Mouse (Mus musculus): Measurements from ENCODE around the gene Phactr2. TPM values are rescaled to one million over a fixed set of nuclear protein-coding genes. Genes with fewer than 3 reads are reported as not detected.
A peak's percentile ranks its signal among the peaks of the same experiment; 100 is the strongest.

Phactr2 gene
- polyA plus RNA-seq, 1 experiment from 2014 or later: 21.3 TPM

- no peak overlapping the region for H3K4me3 ChIP-seq
- DNase-seq (ENCODE audit: low spot score): no peak
- H3K36me3 ChIP-seq: 0 out of 2 replicates have a peak, but pooled peaks cover 3% of the 10 kb centered on the region
- H3K9me3 ChIP-seq (replicated peaks): no peaks in the 10 kb centered on the region
- H3K27me3 ChIP-seq (ENCODE audit: low read depth, poor library complexity, severe bottlenecking): no peaks in the 10 kb centered on the region
- WGBS: 83% methylated on average over 3 of the region's 3 CpGs
- H3K4me1 ChIP-seq: no peaks in the 10 kb centered on the region
- no peak overlapping the region for H3K27ac ChIP-seq
Measured at GRCm38 (mm10) chr10:13259251-13259650, 215.0 kb downstream of the Phactr2 start.

GRCm38 (mm10) chr10:13256196-13256595 is 218.0 kb downstream of the Phactr2 start:
- no peaks in the 10 kb centered on the region for H3K4me1 ChIP-seq
- no peak overlapping the region for H3K27ac ChIP-seq
- 74% methylated on average over 7 of the region's 7 CpGs for WGBS
- no peak overlapping the region for H3K4me3 ChIP-seq
- DNase-seq (ENCODE audit: low spot score): no peak
- no peaks in the 10 kb centered on the region for H3K27me3 ChIP-seq (ENCODE audit: low read depth, poor library complexity, severe bottlenecking)
- no peaks in the 10 kb centered on the region for H3K9me3 ChIP-seq (replicated peaks)
- H3K36me3 ChIP-seq: peaks cover 10% of the 10 kb centered on the region

- no peak for DNase-seq (ENCODE audit: low spot score)
- Histone ChIP-seq H3K27me3 (ENCODE audit: low read depth, poor library complexity, severe bottlenecking) (no peaks in the 10 kb centered on the region), H3K4me1 (no peaks in the 10 kb centered on the region), H3K27ac (no peak overlapping the region), H3K4me3 (no peak overlapping the region), H3K36me3 (peaks cover 26% of the 10 kb centered on the region), H3K9me3 (replicated peaks) (no peaks in the 10 kb centered on the region)
- WGBS: 76% methylated on average over 2 of the region's 2 CpGs
Measured at GRCm38 (mm10) chr10:13250280-13250679, 223.9 kb downstream of the Phactr2 start.

- DNase-seq (ENCODE audit: low spot score): no peak
- 96% methylated on average over 8 of the region's 8 CpGs for WGBS
- H3K27me3 ChIP-seq (ENCODE audit: low read depth, poor library complexity, severe bottlenecking): no peaks in the 10 kb centered on the region
- no peak overlapping the region for H3K27ac ChIP-seq
- no peak overlapping the region for H3K4me3 ChIP-seq
- no peaks in the 10 kb centered on the region for H3K9me3 ChIP-seq (replicated peaks)
- H3K4me1 ChIP-seq: peaks cover 2% of the 10 kb centered on the region; the same call in 1 of the 2 replicates
- peaks cover 37% of the 10 kb centered on the region for H3K36me3 ChIP-seq
Measured at GRCm38 (mm10) chr10:13249126-13249525, 225.1 kb downstream of the Phactr2 start.

GRCm38 (mm10) chr10:13245714-13246113 is 228.5 kb downstream of the Phactr2 start:
- 67% methylated on average over 6 of the region's 6 CpGs for WGBS
- H3K9me3 ChIP-seq (replicated peaks): no peaks in the 10 kb centered on the region
- peaks cover 4% of the 10 kb centered on the region; the same call in 1 of the 2 replicates for H3K4me1 ChIP-seq
- no peaks in the 10 kb centered on the region for H3K27me3 ChIP-seq (ENCODE audit: low read depth, poor library complexity, severe bottlenecking)
- no peak for DNase-seq (ENCODE audit: low spot score)
- peaks cover 28% of the 10 kb centered on the region for H3K36me3 ChIP-seq
- no peak overlapping the region for H3K27ac ChIP-seq
- H3K4me3 ChIP-seq: no peak overlapping the region

- DNase-seq (ENCODE audit: low spot score): no peak
- Histone ChIP-seq H3K9me3 (replicated peaks) (no peaks in the 10 kb centered on the region), H3K27ac (0 out of 2 replicates have a peak overlapping the region, but pooled peaks have one; percentile 1), H3K4me3 (no peak overlapping the region), H3K4me1 (peaks cover 4% of the 10 kb centered on the region; the same call in 1 of the 2 replicates), H3K27me3 (ENCODE audit: low read depth, poor library complexity, severe bottlenecking) (no peaks in the 10 kb centered on the region), H3K36me3 (peaks cover 31% of the 10 kb centered on the region)
- 27% methylated on average over 3 of the region's 3 CpGs for WGBS
Measured at GRCm38 (mm10) chr10:13244192-13244591, 230.0 kb downstream of the Phactr2 start.

- H3K4me1 ChIP-seq: peaks cover 4% of the 10 kb centered on the region; the same call in 1 of the 2 replicates
- H3K4me3 ChIP-seq: no peak overlapping the region
- H3K27ac ChIP-seq: no peak overlapping the region
- no peak for DNase-seq (ENCODE audit: low spot score)
- no peaks in the 10 kb centered on the region for H3K27me3 ChIP-seq (ENCODE audit: low read depth, poor library complexity, severe bottlenecking)
- 69% methylated on average over 4 of the region's 4 CpGs for WGBS
- peaks cover 24% of the 10 kb centered on the region for H3K36me3 ChIP-seq
- no peaks in the 10 kb centered on the region for H3K9me3 ChIP-seq (replicated peaks)
Measured at GRCm38 (mm10) chr10:13240431-13240830, 233.8 kb downstream of the Phactr2 start.

GRCm38 (mm10) chr10:13238188-13238587 is 236.0 kb downstream of the Phactr2 start:
- no peak overlapping the region for H3K4me3 ChIP-seq

GRCm38 (mm10) chr10:13236866-13237265 is 237.3 kb downstream of the Phactr2 start:
- Histone ChIP-seq H3K27ac (no peak overlapping the region), H3K36me3 (peaks cover 14% of the 10 kb centered on the region), H3K4me3 (no peak overlapping the region), H3K9me3 (replicated peaks) (no peaks in the 10 kb centered on the region), H3K4me1 (no peaks in the 10 kb centered on the region), H3K27me3 (ENCODE audit: low read depth, poor library complexity, severe bottlenecking) (no peaks in the 10 kb centered on the region)
- DNase-seq (ENCODE audit: low spot score): no peak
- 94% methylated on average over 5 of the region's 5 CpGs for WGBS

More at GRCm38 (mm10) chr10:13238188-13238587, 236.0 kb downstream of the Phactr2 start:
- 93% methylated on average over 4 of the region's 4 CpGs for WGBS
- Histone ChIP-seq H3K9me3 (replicated peaks) (no peaks in the 10 kb centered on the region), H3K4me1 (no peaks in the 10 kb centered on the region), H3K27me3 (ENCODE audit: low read depth, poor library complexity, severe bottlenecking) (no peaks in the 10 kb centered on the region), H3K27ac (no peak overlapping the region), H3K36me3 (peaks cover 9% of the 10 kb centered on the region; the same call in 1 of the 2 replicates)
- no peak for DNase-seq (ENCODE audit: low spot score)

- Histone ChIP-seq H3K9me3 (replicated peaks) (no peaks in the 10 kb centered on the region), H3K4me1 (no peaks in the 10 kb centered on the region), H3K27me3 (ENCODE audit: low read depth, poor library complexity, severe bottlenecking) (no peaks in the 10 kb centered on the region), H3K27ac (no peak overlapping the region), H3K36me3 (peaks cover 18% of the 10 kb centered on the region), H3K4me3 (no peak overlapping the region)
- no peak for DNase-seq (ENCODE audit: low spot score)
- WGBS: 92% methylated on average over 3 of the region's 3 CpGs
Measured at GRCm38 (mm10) chr10:13234503-13234902, 239.7 kb downstream of the Phactr2 start.

GRCm38 (mm10) chr10:13233941-13234340 is 240.3 kb downstream of the Phactr2 start:
- no peak overlapping the region for H3K27ac ChIP-seq

GRCm38 (mm10) chr10:13233143-13233622 is 241.0 kb downstream of the Phactr2 start:
- Histone ChIP-seq H3K36me3 (peaks cover 17% of the 10 kb centered on the region), H3K4me1 (no peaks in the 10 kb centered on the region), H3K27me3 (ENCODE audit: low read depth, poor library complexity, severe bottlenecking) (no peaks in the 10 kb centered on the region), H3K27ac (no peak overlapping the region), H3K4me3 (no peak overlapping the region), H3K9me3 (replicated peaks) (no peaks in the 10 kb centered on the region)
- no peak for DNase-seq (ENCODE audit: low spot score)
- WGBS: 75% methylated on average over 2 of the region's 2 CpGs

More at GRCm38 (mm10) chr10:13233941-13234340, 240.3 kb downstream of the Phactr2 start:
- H3K36me3 ChIP-seq: peaks cover 18% of the 10 kb centered on the region
- no peaks in the 10 kb centered on the region for H3K27me3 ChIP-seq (ENCODE audit: low read depth, poor library complexity, severe bottlenecking)
- no peaks in the 10 kb centered on the region for H3K9me3 ChIP-seq (replicated peaks)
- 93% methylated on average over 10 of the region's 10 CpGs for WGBS
- no peaks in the 10 kb centered on the region for H3K4me1 ChIP-seq
- no peak overlapping the region for H3K4me3 ChIP-seq
- DNase-seq (ENCODE audit: low spot score): no peak

- no peaks in the 10 kb centered on the region for H3K4me1 ChIP-seq
- H3K9me3 ChIP-seq (replicated peaks): no peaks in the 10 kb centered on the region
- no peak for DNase-seq (ENCODE audit: low spot score)
- no peak overlapping the region for H3K4me3 ChIP-seq
- 64% methylated on average over 9 of the region's 9 CpGs for WGBS
- H3K27ac ChIP-seq: no peak overlapping the region
- peaks cover 16% of the 10 kb centered on the region for H3K36me3 ChIP-seq
- H3K27me3 ChIP-seq (ENCODE audit: low read depth, poor library complexity, severe bottlenecking): no peaks in the 10 kb centered on the region
Measured at GRCm38 (mm10) chr10:13232443-13233142, 241.6 kb downstream of the Phactr2 start.

Data from limb, embryonic 10.5 days (tissue).